Mouse (Mus musculus) mouse embryonic stem cell (cell line): ENCODE measurements around the gene Eef1akmt2.

Experiments
- in situ Hi-C, 2 experiments: fragments of 300-500 bp; cut with MboI; formaldehyde crosslinking; loops; 1 replicate in 1 of 2; 3 replicates in 1 of 2; pipeline ENCODE4 v1.14.3; 2019 to 2020; ENCODE audit warnings: low sequenced_read_pairs in 2 of 2, low pct_unique_long_range_greater_than_20kb in 1 of 2, mixed read lengths in 1 of 2; ENCODE audit not compliant: unreplicated experiment in 1 of 2

The Eef1akmt2 gene

DNA sequence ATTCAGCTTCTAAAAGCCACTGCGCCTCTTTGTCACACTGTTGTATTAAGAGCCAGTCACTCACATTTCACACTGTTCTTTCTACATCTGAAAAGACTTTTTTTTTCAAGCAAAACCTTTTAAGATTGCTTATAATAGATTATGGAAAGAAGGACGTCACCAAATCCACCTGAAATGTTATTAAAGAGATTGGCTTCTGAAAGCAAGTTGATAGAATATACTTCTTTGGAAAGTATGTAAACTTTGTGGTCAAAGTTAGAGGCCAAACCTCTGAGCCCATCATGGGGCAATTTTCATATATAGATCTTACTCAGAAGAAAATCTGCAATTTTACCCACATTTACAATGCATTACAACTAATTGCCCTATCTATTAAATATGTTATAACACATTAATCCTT lies 35.9 kb downstream of the Eef1akmt2 start:
- in situ Hi-C loops = no loop called here

DNA sequence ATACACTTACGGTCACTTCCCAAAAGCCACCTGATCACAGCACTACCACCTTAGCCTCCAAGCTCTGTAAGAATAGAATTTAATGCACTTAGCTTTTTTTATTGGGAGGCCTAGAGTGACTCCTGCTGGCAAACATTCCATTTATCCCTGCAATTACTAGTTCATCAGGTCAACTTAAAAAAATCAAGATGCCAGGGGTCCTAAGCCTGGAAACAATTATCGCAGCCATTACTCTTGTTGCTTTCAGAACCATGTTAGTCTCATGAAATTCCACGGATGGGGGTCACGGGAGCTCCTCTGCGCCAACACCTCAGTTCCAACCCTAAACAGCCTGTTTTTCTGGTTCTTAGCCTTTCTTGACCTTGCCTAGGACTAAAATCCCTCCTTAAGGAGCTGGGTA lies 37.4 kb downstream of the Eef1akmt2 start:
- in situ Hi-C loops = no loop called here

DNA sequence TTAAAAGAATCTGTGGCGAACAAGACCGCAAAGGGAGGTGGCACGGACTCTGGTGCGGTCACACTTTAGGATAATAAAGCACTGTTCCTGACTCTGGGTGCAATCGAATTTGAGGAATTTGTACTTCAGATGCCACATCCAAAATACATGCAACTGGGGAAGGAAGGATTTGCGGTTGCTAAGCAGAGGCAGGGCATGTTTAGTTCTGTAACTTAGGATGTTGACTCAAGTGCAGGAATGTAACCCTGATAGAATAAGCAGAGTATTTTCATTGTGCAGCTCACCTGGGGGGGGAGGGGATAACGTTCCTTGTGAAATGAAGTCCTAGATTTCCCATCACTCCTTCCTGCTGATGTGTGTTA lies 38.4 kb downstream of the Eef1akmt2 start:
- in situ Hi-C loops = no loop called here

DNA sequence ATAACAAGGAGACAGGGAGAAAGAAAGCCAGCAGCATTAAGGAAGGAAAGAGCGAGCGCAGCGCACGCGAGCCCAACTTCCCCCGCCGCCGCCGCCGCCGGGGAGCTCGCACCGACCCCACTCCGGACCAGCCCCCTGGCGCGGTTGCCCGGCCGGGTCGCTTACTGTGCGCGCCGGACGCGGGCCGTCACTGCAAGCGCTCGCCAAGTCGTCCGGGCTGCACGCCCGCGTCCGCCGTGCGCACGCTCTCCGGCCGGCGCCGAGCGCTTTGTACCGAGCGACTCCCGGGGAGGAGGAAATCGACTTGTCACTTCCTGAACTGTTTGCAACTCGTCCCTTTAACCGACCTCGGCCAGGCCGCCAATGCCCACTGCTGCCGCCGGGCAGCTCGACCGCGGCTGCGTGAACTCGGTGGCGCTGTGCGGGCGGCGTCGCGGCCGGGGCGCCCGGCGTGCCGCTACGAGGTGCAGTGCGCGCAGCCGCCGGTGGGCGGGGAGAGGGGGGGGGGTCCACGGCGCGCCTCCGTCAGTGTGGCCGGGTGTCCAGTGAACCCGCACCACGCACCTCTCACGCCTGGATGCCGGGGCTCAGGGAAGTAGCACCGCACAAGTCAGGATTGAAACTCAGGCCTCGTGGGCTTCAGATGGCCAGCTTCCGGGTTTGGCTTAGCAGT lies 38.9 kb downstream of the Eef1akmt2 start, which contains the start of gene Fam53b:
Gene Fam53b, minus strand, starts transcription at position 471 of the 673 bp plus-strand sequence.
- in situ Hi-C loops = no loop called here

DNA sequence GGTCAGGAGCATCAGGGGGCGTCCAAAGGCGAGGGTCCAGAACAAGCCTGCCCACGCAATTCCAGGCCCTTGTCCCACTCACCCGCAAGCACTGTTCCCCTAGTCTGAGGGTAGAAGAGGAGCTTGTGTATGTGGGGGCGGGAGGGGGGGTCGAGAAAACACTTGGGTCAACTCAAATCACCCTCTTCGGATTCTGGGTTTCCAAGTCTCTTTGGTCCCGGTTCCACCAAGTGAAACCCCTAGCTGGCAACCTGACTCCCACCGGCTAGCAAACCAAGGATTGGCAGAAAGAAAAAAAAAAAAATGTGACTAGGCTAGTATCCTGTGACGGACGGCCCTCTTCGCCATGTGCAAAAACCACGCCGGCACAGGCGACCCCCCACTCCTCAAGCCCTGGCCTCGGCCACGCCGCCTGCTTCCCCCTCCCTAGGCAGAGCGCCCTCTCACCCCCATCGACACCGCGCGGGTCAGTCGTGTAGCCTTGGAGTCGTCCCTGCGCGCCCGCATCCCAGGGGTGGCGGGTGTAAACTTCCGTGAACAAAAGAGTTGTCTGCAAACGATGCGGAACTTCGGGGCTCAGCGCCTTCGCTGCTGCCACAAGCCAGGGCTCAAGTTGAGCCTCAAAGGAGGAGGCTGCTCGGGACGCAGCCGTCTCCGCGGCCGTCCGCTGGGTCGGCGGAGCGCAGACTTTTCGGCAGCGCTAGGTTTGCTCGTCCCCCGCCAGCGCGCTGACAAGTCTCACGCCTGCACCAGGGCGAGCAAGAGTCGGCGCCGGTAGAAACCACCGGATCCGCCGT lies 39.7 kb downstream of the Eef1akmt2 start:
- in situ Hi-C loops = no loop called here

DNA sequence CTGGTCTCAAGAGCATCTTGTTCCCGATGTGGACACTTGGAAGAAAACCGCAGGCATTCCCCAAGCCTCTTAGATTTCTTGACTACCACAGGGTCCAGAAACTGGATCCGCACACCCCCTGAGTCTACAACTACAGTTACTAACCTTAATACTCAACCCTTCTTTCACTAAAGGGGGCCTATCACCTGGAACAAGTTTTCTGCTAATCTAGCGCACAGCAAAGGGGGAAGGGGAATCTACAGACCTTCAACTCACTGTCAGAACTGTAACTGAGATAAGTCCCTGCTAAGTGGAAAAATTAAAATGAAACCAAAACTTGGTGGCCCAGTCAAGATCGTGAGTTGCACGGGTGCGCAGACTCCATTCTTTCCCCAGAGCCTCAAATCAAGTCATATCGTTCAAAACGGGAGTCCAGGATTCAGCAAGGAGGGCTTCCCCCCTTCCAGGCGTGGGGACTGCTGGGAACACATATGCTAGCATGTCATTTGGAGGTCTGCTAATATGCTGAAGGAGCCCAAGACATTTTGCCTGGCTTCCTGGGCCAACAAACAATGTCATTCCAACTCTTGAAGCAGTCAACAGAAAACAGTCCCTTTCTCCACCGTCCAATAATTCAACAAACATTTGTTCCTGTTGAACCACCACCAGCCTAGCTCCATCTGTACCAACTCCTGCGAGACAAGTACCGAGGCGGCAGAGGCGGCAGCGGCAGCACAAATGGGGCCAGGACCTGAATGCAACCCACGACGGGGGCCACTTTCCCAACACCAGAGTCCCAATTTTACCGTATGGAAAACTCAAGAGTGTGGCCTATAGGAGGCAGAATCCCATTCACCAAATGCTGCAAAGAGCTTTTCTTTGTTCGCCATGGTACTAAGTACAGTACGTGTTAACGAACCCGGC lies 40.5 kb downstream of the Eef1akmt2 start:
- in situ Hi-C loops = no loop called here

DNA sequence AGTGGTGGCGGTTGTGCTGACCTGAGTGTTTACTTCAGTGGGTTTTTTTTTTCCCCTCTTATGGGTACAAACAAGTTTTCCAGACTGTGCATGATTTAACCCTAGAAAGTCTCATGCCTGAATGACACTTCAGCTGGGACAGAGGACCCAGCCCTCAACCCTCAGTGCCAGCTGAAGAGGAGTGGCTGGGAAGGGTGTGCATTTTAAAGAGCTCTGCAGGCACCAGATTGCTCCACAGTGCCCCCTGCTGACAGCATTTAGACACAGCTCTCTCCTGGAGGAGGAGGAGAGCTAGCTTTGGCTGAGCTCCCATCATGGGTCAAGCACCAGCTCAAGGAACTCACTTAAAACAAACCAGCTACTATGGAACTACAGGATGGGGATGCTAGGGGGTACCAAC lies 41.6 kb downstream of the Eef1akmt2 start:
- in situ Hi-C loops = no loop called here

DNA sequence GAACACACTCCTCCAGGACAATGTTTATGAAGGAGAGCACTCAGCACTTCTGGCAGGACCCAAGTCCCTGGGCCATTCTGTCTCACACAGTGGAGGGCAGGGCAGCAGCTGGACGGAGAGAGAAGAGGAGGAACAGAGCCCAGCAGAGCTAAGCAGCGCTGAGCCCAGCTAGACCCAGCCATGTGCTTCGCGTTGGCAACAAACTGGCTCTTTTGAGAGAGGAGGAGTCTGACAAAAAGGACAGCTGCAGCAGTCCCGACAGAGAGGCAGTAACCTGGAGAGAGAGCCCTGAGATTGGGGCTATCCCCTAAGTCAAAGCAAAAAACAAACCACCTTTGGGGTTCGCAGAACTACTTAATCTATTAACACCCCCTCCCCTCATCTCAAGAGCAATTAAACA lies 42.1 kb downstream of the Eef1akmt2 start:
- in situ Hi-C loops = no loop called here

DNA sequence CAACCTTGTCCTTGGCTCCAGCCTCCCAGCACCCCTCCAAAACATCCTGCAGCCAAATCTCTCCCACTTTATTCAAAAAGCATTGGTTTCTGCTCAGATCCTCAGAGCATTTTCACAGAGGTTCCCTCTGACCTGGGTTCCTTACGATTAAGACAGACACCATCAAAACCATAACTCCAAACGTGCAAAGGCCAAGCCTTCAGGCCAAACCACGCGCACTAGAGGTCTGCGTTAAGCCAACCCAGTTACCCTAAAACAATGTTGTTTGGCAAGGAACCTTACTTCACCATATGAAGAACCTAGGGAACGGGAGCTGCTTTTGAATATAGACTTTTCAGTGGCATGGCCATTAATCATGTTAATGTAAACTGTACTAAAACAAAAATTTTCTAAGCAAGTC lies 42.8 kb downstream of the Eef1akmt2 start:
- in situ Hi-C loops = loop anchor here in 1 of 2 experiments (5.0 kb wide), 1 partner anchor 62 kb away; no protein-coding TSS in a partner anchor

DNA sequence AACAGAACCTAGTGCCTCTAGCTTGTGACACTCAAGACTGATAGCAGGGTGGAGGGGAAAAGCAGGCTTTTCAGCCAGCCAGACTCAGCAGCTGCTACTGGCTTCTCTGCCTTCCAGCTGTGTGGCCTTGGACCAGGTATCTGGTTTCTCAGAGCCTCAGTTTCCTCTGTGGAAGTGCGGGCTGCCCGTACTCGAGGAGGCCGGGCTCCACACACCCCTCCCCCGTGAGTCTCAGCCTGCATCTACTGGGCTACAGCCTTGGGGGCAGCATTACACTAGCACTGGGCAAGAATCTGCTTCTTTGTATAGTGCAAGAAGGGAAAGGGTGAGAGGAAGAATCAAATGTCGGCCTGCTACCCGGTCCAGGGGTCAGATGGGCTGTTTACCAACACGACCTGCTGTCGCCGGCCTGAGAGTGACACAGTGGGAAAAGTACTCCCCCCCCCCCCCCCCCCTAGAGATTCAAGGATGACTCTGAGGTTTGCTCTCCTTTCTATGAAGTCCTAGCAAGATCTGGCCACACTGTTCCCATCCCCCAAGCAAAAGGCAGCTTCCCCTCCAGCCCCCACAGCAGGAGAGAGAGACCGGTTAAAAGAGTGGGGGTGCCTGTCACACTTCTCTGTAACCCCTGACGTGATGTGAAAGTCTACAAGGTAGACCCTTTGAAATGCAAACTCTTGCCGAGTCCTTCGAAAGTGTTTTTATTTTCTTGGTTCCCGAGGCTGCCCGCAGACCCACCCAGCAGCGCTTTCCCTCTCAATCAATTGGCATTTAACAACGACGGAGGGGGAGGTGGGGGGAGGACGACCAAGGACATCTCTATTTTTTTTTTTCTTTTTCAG lies 43.4 kb downstream of the Eef1akmt2 start:
- in situ Hi-C loops = loop anchor here in 1 of 2 experiments (5.0 kb wide), 1 partner anchor 62 kb away; no protein-coding TSS in a partner anchor

DNA sequence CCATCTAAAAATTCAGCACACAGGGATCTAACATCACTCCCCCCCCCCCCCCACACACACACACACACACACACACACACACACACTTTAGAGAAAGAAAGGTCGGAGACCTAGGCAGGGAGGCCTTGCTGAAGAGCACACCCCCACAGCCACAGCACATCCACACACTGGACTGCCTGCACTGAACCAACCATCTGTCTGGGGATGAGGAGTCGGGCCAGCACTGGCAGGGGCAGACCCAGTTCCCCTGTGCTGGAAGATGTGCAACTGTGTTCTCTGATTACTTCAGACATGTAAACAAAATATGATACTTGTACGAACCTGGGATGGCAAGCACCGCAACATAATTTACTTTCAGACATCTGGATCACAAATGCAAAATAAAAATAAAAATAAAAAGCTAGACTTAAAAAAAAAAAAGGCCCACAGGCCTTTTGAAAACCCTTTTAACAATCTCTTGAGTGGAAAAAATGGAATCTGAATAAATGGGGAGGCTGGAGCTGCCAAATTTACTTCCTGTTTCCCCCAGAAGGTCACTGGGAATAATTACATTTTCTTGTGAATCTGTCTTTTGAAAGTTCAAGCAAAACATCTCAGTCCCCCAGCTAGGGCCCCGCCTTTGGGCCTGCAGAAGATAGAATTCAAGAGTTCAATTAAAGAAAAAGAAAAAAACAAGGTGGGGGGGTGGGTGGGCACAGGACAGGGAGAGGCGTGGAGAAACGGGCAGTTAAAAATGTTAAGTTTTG lies 44.2 kb downstream of the Eef1akmt2 start:
- in situ Hi-C loops = loop anchor here in 1 of 2 experiments (5.0 kb wide), 1 partner anchor 61 kb away; no protein-coding TSS in a partner anchor

DNA sequence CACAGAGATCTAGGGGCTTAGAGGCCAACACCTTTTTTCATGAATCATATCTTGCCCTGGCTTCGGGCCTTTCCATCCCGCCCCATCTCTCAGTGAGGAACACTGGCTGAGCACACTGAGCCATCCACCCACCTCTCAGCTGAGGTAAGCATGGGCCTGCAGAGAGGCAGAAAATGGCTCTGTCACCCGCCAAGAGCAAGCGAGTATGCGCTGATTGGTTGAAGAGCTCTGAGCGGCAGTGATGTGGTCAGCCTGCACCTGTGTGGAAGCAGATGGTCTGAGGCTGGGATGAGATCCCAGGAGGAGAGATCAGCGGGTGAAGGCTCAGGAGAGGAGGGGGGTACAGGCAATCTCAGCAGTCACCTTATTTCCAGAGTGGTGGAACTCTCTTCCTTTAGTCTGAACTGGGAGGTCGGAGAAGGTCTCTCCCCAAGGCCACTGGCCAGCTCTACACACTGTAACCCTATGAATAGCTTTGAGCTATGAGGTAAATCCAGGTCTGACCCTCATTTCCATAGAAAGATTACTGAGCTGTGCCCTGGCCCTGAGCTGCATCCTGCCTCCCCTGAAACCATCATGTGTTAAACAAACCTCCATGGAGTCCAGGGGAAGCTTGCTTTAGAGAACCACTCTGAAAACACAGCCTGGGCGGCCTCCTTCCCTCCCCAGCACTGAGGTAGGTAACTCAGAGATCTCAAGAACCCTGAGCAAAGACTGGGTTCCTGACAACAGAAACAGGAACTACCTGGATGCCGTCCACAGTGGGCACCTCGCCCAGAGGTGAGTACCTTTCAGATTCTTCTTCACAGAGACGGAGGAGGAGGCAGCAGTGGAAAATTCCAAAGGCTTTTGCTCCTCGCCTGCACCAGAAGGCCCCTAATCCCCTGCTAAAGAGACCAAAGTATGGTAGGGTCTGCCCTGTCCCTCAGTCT lies 45.3 kb downstream of the Eef1akmt2 start:
- in situ Hi-C loops = loop anchor here in 1 of 2 experiments (5.0 kb wide), 1 partner anchor 60 kb away; no protein-coding TSS in a partner anchor

DNA sequence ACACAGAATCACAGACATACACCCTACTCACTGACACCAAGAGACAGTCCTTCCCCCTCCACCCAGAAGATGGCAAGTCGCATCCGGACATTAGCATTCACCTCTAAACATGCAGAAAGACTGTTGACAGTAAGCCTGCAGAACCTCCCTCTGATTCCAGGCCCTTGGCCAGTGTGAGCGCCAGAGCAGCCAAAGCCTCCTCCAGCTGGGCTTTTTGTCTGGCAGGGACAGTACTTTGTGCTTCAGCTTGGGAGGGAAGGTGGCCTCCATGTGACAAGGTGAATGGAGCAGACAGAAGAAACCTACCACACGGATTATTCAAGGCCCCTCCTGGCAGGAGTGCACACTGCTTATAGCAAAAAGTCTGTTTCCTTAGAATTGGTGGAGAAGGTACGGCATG lies 46.2 kb downstream of the Eef1akmt2 start:
- in situ Hi-C loops = loop anchor here in 1 of 2 experiments (5.0 kb wide), 1 partner anchor 59 kb away; no protein-coding TSS in a partner anchor

DNA sequence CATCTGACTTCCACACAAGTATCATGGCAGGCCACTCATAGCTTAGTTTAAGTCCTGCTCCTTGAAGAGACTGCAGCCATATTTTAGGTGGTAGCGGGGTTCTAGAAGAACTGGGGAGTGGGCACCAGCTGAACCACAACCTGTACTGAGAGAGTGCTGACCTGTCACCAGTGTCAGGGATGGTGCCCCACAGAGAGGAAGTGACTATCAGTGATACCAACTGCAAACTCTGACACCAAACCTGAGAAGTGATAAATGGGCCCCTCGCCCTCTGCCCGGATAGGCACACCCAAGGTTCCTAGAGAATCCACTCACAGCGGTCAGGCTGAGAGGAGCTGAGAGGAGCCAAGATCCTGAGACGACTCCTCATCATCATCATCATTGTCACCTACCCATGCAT lies 47.5 kb downstream of the Eef1akmt2 start:
- in situ Hi-C loops = loop anchor here in 1 of 2 experiments (5.0 kb wide), 1 partner anchor 58 kb away; no protein-coding TSS in a partner anchor

DNA sequence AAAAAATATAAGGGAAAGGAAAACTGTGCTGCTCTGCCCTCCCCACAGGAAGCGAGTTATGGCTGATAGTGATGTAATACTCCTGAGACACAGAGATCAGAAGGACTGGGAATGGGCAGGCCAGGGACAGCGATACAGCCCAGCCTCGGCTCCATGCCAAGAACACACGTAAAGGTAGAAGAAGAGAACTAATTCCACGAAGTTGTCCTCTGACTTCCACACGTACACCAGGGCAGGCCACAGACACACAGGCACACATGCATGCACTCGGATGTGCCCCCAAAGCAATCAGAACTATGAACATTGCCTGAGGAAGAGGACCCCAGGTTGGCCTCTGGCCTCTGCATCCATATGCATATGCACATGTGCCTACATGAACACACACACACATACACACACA lies 48.0 kb downstream of the Eef1akmt2 start:
- in situ Hi-C loops = no loop called here

DNA sequence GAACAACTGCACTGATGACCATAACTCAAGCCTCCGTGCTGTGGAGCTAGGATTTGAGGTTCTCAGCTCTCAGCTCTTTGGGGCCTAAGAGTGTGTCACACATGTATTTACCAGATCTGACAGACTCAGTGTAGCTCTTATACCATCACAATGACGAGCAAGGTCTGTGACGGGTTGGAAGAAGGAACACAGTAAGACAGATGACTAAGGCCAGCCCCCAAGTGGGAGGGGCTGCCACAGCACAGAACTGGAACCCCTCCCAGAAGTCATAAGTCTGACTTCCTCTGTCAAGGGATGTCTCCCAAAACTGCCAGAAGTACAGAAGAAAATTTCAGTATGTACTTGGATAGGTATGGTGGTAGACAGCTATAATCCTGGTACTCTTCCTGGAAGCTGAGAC lies 48.5 kb downstream of the Eef1akmt2 start:
- in situ Hi-C loops = no loop called here
